Mouse (Mus musculus) brain, embryonic 14.5 days (tissue): ENCODE data around the gene Lemd2.

Experiments
- CTCF ChIP-seq: fragments of 200-500 bp; IDR thresholded peaks from 2 replicates; pipeline ENCODE4 v1.5.1; 2012; ENCODE audit warnings: inconsistent platforms, mild to moderate bottlenecking, moderate library complexity, borderline replicate concordance; ENCODE audit not compliant: insufficient read depth, insufficient read length; ENCODE audit errors: extremely low read depth
- POLR2A ChIP-seq: fragments of 200-500 bp; IDR thresholded peaks from 2 replicates; pipeline ENCODE4 v1.6.1; 2012; ENCODE audit warnings: mild to moderate bottlenecking, inconsistent platforms, borderline replicate concordance; ENCODE audit not compliant: poor library complexity, insufficient read depth, insufficient read length, severe bottlenecking; ENCODE audit errors: extremely low read depth

DNA sequence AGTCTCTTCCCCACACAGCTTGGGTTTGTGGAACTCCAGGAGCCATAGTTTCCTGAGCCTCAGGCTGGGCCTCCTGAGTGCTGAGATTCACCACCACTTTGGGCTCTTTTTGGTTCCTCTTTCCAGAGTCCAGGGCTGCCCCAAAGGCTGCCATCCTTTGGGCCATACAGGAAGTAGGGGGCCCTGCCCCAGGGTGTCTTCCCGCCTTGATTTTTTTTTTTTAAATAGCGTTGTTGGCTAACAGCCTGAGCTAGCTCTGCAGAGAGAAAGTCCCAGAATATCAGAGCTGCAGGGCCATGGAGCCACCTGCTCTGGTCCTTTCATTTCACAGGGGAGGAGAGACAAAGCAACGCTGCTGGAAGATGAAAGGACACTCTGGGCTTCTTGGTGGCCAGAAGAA, 30.6 kb downstream of the Lemd2 start:
- TF ChIP-seq CTCF: no peak
- TF ChIP-seq POLR2A: no peak
